Mouse (Mus musculus): ENCODE data around the gene Mvb12b. TPM values are rescaled to one million over a fixed set of nuclear protein-coding genes. Genes with fewer than 3 reads are reported as not detected.
A peak's percentile ranks its signal among the peaks of the same experiment; 100 is the strongest.
"Not testable (repeated sequence)": the region's sequence is repeated elsewhere in the genome, so short reads cannot be mapped to it uniquely, and the experiment has no call there.

The Mvb12b gene
- total RNA-seq (2021), result 10 to 100 TPM; 16.3 to 23.3 TPM
- polyA plus RNA-seq (2012; rRNA removed), result 27.8 and 41.3 TPM in 2 replicates
- long read RNA-seq, full-length matches to known transcripts, result 1 of 7 reads
- long read RNA-seq, partial matches to known transcripts, result 0 of 7 reads
- long read RNA-seq, other reads (novel, unspliced or antisense), result 6 of 7 reads

GRCm38 (mm10) chr2:33887328-33888099 lies at the start of gene Mvb12b:
TSS of gene Mvb12b (minus strand) at chr2:33887946.
- peak; percentile 78 for DNase-seq

DNA sequence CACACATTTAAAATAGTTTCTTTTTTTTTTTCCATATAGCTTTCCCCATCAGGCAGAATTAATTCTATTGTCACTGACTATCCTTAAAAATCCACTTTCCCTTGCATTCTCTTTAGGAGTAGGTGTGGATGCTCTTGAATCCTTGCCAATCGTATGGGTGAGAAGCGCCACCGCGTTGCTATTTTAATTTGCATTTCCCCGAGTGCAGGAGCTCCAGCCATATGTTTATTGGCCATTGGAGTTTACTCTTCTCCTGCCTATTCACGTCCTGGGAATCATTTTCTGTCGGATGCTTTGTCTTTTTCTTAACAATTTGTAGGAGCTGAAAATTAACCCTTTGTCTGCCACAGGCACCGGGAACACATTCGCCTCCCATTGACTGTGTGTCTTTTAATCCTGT lies 48.0 kb upstream of the Mvb12b start:
- DNase-seq, result no peak

- DNase-seq, result no peak
Measured at GRCm38 (mm10) chr2:33933606-33934510, 46.1 kb upstream of the Mvb12b start.

- DNase-seq, result no peak
Measured at GRCm38 (mm10) chr2:33931161-33931560, 43.4 kb upstream of the Mvb12b start.

GRCm38 (mm10) chr2:33925288-33925687 lies 37.5 kb upstream of the Mvb12b start:
- no peak for DNase-seq

DNA sequence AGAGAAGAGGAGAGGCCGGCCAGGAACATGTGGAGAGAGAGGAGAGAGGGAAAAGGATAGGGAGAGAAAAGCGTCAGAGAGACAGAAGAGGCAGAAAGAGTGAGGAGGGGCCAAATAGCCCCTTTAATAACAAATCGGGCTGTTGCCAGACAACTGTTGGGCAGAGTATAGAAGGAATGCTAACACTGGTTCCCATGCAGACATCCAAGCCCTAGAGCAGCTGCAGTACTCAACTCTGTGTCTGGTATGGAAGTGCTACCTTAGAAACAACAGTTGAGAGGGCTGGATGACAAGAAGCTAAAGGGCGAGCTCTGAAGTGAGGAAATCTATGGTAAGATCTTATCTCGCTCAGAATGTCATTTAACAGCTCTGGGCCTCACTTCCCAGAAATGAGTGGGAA lies 35.7 kb upstream of the Mvb12b start:
- DNase-seq, result no peak

DNA sequence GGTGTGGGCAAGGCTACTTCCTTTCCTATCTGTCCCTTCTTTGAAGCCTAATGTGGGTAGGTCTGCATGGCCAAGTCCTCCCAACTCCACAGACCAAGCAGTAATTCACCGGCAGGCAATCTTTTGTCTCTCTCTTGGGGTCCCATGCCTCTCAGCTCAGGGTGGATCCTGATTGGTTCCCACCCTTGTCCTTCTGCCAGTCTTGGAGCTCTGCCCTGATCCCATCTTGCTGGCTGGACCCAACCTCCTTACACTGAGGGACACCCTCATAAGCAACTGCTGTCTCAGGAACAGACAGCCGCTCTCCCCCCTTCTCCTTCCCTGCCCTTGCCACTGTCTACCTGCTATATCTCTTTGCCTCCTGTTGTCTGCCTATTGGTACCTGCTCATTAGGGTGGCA lies 34.7 kb upstream of the Mvb12b start:
- DNase-seq, result no peak

GRCm38 (mm10) chr2:33919934-33920615 lies 32.3 kb upstream of the Mvb12b start:
- no peak for DNase-seq

GRCm38 (mm10) chr2:33918824-33919223 lies 31.1 kb upstream of the Mvb12b start:
- peak; percentile 20 for DNase-seq

DNA sequence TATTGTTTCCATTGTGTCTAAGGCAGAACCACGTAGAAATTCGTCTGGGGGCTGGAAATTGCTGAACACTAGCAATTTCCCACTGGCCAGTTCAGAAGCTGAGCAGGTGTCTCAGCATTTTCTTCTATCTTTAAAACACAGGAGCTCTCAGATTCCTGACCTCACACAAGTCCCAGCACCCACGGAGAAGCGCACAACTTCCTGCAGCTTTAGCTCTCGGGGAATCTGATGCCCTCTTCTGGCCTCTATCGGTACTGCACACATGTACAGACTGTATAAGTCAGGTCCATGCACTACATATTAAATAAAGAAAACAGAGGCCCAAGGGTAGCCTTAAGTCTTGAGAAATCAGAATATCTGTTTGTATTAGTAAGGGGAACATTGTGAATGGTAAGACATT lies 30.6 kb upstream of the Mvb12b start:
- peak; percentile 11 for DNase-seq

DNA sequence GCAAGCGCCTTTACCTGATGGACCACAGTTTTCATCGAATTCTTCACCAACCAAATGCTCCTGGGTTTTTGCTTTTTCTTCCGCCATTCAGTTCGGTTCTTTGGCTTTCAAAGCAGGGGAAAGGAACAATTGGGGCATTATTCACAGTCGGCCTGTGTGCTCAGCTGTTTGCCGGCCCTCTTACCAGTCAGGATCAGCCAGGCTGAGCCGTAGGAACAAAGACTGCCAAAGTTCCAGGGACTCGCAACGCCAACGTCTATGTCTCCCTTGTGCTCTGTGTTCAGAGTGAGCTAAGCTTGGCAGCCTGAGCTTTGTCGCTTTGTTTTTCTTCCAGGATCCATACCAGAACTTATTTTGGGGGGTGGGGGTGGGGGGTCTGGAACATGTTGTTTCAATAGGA lies 28.9 kb upstream of the Mvb12b start:
- DNase-seq, result no peak

DNA sequence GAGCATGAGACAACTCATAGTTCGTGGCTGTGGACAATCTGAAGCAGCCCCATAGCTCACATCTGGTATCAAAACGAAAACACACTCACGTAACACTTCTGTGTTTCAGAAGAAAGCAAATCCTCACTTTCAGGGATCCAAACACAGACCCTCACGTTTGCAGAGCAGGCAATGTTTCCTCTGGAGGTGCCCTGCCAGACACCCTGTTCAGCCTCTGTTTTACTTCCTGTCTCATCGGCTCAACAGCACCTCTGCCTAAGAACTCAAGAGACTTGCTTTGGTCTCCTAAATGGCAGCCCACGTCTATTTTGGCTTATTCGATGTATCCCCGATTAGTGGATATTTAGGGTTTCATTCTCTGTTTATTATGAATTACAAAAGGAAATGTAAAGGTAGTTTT lies 27.3 kb upstream of the Mvb12b start:
- DNase-seq, result no peak

GRCm38 (mm10) chr2:33914334-33914733 lies 26.6 kb upstream of the Mvb12b start:
- DNase-seq, result no peak

DNA sequence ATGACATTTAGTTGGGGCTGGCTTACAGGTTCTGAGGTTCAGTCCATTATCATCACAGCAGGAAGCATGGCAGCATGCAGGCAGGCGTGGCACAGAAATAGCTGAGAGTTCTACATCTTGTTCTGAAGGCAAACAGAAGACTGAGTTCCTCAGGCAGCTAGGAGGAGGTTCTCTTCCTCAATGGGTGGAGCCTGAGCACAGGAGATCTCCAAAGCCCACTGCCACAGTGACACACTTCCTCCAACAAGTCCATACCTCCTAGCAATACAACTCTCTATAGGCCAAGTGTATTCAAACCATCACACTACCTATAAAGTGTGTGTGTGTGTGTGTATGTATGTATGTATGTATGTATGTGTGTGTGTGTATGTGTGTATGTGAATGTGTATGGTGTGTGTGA lies 25.9 kb upstream of the Mvb12b start:
- DNase-seq, result not testable (repeated sequence)

GRCm38 (mm10) chr2:33912741-33913140 lies 25.0 kb upstream of the Mvb12b start:
- DNase-seq, result no peak

DNA sequence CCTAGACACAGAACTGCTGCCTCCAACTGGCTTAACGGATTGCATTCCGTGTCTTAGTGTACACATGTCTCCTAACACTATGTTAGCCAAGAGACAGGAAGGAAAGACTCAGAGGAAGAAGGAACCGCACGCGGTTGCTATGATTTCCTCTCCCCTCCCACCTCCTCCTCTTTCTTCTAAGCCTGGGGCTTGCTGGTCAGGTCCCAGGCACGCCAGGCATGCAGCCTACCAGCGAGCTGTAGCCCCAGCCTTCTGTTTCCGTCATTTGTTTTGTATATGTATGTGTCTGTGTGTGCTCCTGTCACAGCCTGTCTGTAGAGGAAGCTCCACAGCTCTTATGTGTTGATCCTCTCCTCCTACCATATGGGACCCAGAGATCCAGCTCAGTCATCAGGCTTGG lies 20.6 kb upstream of the Mvb12b start:
- DNase-seq, result peak; percentile 7

- DNase-seq, result no peak
Measured at GRCm38 (mm10) chr2:33907174-33907573, 19.4 kb upstream of the Mvb12b start.

DNA sequence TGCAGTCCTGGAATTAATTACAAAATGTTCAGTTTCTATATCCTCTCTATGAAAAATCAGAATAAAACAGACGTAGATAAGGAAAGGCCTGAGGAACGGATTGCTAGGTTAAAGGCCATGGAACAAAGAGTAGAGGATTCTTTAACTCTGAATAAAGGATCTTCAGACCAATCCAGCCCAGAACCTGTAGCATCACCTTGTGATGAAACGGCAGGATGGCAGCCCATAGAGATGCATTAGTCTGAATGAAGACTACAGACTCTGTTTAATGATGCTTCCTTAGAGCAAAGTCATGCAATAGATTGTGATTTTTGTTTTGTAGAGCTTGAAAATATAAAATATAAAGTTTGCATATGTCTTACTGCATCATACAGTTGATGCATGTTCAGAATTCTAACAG lies 8.1 kb upstream of the Mvb12b start:
- DNase-seq, result no peak

GRCm38 (mm10) chr2:33893151-33893550 lies 5.4 kb upstream of the Mvb12b start:
- no peak for DNase-seq

DNA sequence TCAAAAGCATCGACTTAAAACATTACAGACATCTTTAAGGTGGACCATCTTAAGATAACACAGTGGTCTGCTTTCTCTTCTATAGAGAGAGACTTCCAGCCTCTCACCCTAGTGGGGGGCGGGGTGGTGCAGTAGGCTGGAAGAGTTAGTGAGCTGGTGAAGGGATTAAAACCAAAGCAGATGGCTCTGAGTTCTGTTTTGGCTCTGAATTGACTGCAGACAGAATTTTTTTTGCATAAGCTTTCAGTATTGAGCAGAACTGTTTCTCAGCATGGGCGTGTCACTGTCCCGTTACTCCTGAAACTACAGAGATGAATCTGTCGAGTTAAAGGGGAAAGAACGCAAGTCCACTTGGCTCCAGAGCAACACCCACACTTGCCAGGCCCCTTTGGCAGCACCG lies 4.6 kb upstream of the Mvb12b start:
- DNase-seq, result no peak

- no peak for DNase-seq
Measured at GRCm38 (mm10) chr2:33888100-33888385, 297 bp upstream of the Mvb12b start.

Data from adrenal gland, adult 2 months (tissue).